Comparison of ENCODE assay signal across 8 mouse cellular contexts in the genomic region with DNA sequence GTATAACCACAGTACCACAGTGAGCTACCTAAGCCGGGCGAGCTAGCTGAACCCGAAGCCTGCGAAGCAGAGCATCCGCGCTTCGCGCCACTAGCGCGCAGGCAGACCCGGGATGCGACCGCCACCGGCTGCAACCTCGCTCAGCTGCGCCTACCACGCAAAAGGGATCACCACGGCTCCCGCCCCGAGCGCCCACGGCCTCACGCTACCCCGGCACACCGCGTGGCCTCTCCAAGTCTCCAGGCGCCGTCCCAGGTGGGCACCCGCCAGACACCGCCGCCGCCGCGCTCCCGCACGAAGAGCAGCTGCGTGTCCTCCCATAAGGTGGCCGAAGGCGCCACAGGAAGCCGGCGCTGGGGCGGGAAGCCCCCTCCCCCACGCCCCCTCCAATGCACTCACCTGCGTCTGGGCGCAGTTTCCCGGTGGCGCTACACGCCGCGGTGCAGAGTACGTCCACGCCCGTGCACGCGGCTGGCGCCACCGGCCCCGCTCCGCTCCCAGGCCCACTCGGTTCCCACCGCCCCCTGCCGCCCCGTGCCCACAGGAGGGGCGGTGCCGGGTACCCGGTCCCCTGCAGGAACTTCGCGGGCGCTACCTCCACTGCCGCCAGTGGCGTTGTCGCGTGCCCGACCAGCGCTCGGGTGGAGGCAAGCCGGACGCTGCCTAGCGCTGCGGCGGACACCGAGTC. TPM values are rescaled to one million over a fixed set of nuclear protein-coding genes. Genes with fewer than 3 reads are reported as not detected.
DNase-seq lines count a peak whose midpoint lies in the region; ATAC-seq and TF ChIP-seq lines count a peak whose summit lies in the region.

No protein-coding gene starts in this region.

- ATAC-seq in heart, postnatal 0 days (ENCODE audit: insufficient read depth, low read depth): no peak
- ATAC-seq in cerebellum, adult (ENCODE audit: insufficient number of reproducible peaks, low FRiP score, low TSS enrichment): peak; percentile 10; the same call in 1 of the 2 replicates
- ATAC-seq in forebrain, embryonic 11.5 days (replicated peaks; ENCODE audit: low FRiP score): peak; percentile 42
- peak; percentile 61 for ATAC-seq in midbrain, embryonic 16.5 days

- H3K4me2 ChIP-seq in heart, postnatal 0 days (ENCODE audit: low read depth, low read length): peak overlapping the region; percentile 90
- H3K4me2 ChIP-seq in forebrain, embryonic 11.5 days (ENCODE audit: low read depth, low read length, severe bottlenecking): peak overlapping the region; percentile 98
- peak overlapping the region; percentile 87 for H3K4me2 ChIP-seq in midbrain, embryonic 16.5 days (ENCODE audit: low read length)

- H3K27ac ChIP-seq in heart, postnatal 0 days (ENCODE audit: low read depth): no peak overlapping the region
- peak overlapping the region; percentile 18; the same call in 1 of the 2 replicates for H3K27ac ChIP-seq in forebrain, embryonic 11.5 days (ENCODE audit: low read depth, low read length)
- H3K27ac ChIP-seq in midbrain, embryonic 16.5 days (ENCODE audit: low read length): peak overlapping the region; percentile 92

- peaks cover 23% of the 10 kb centered on the region for H3K4me1 ChIP-seq in heart, postnatal 0 days (ENCODE audit: control insufficient read depth, insufficient read depth)
- peaks cover 8% of the 10 kb centered on the region; the same call in 1 of the 2 replicates for H3K4me1 ChIP-seq in forebrain, embryonic 11.5 days (replicated peaks; ENCODE audit: control insufficient read depth, insufficient read depth, low read length)
- peaks cover 36% of the 10 kb centered on the region for H3K4me1 ChIP-seq in midbrain, embryonic 16.5 days (ENCODE audit: control insufficient read depth, insufficient read depth, low read length)

- H3K27me3 ChIP-seq in heart, postnatal 0 days (ENCODE audit: control insufficient read depth, insufficient read depth, low read length): peaks cover 65% of the 10 kb centered on the region
- H3K27me3 ChIP-seq in forebrain, embryonic 11.5 days (ENCODE audit: control insufficient read depth, insufficient read depth, low read length): peaks cover 16% of the 10 kb centered on the region; the same call in 1 of the 2 replicates
- H3K27me3 ChIP-seq in midbrain, embryonic 16.5 days (ENCODE audit: control insufficient read depth, insufficient read depth, low read depth, low read length): no peaks in the 10 kb centered on the region

- H3K4me3 ChIP-seq in heart, postnatal 0 days (ENCODE audit: low read depth, low read length): peak overlapping the region; percentile 55
- H3K4me3 ChIP-seq in forebrain, embryonic 11.5 days (ENCODE audit: low read depth, low read length): peak overlapping the region; percentile 67
- peak overlapping the region; percentile 87 for H3K4me3 ChIP-seq in midbrain, embryonic 16.5 days (ENCODE audit: low read depth, low read length)

- WGBS in heart, postnatal 0 days: 2% methylated on average over 73 of the region's 82 CpGs
- under 1% methylated on average over 62 of the region's 82 CpGs for WGBS in forebrain, embryonic 11.5 days
- under 1% methylated on average over 67 of the region's 82 CpGs for WGBS in midbrain, embryonic 16.5 days

- no peak for TF ChIP-seq EP300 in heart, postnatal 0 days (IDR thresholded peaks at IDR 0.05; ENCODE audit: low read depth)

- no peak overlapping the region for H3K9ac ChIP-seq in heart, postnatal 0 days (replicated peaks; ENCODE audit: low read depth, low read length)
- peak overlapping the region; percentile 77 for H3K9ac ChIP-seq in forebrain, embryonic 11.5 days (ENCODE audit: low read length)
- H3K9ac ChIP-seq in midbrain, embryonic 16.5 days (ENCODE audit: low read depth, low read length): peak overlapping the region; percentile 88

- no peak for DNase-seq in heart, postnatal 0 days (ENCODE audit: low spot score)
- no peak for DNase-seq in heart, postnatal 4 days
- DNase-seq in forebrain, embryonic 11.5 days (ENCODE audit: low spot score): no peak
- DNase-seq in layer of hippocampus, postnatal 36 days: peak; percentile 50 to 56
- no peak for DNase-seq in ovary, adult 18-20 months (ENCODE audit: low spot score)
- no peak for DNase-seq in lung, adult 18-20 months

- no peak for TF ChIP-seq CTCF in heart, postnatal 0 days (IDR thresholded peaks at IDR 0.05; ENCODE audit: low read depth)

- no peaks in the 10 kb centered on the region for H3K9me3 ChIP-seq in heart, postnatal 0 days (replicated peaks; ENCODE audit: control insufficient read depth, low read length)
- H3K9me3 ChIP-seq in forebrain, embryonic 11.5 days (ENCODE audit: control insufficient read depth, low read length): no peaks in the 10 kb centered on the region
- no peaks in the 10 kb centered on the region for H3K9me3 ChIP-seq in midbrain, embryonic 16.5 days (replicated peaks; ENCODE audit: control insufficient read depth, low read length, poor library complexity, severe bottlenecking)

- H3K36me3 ChIP-seq in heart, postnatal 0 days (replicated peaks; ENCODE audit: control insufficient read depth, insufficient read depth, low read length): no peaks in the 10 kb centered on the region
- no peaks in the 10 kb centered on the region for H3K36me3 ChIP-seq in forebrain, embryonic 11.5 days (ENCODE audit: control insufficient read depth, insufficient read depth, low read length)
- no peaks in the 10 kb centered on the region for H3K36me3 ChIP-seq in midbrain, embryonic 16.5 days (ENCODE audit: control insufficient read depth, insufficient read depth, low read length)

RNA-seq across cellular contexts. Expression of a gene that starts 29.3 kb away (rescaled TPM):
- not detected in 2 replicates for total RNA-seq in heart, postnatal 0 days (2014; rRNA removed; ENCODE audit: low replicate concordance)
- 1.00 and 1.2 TPM in 2 replicates for polyA plus RNA-seq in heart, postnatal 0 days (2015; fragmentation: Nextera tagmentation; extraction: Ambion mirVana)
- total RNA-seq in heart, postnatal 4 days (2021): 1 to 10 TPM; 2.3 to 2.7 TPM
- polyA plus RNA-seq in forebrain, embryonic 11.5 days (2014; fragmentation: Nextera tagmentation; extraction: Ambion mirVana): 76.1 and 87.1 TPM in 2 replicates
- total RNA-seq in layer of hippocampus, postnatal 36 days (2021): 100 to 1,000 TPM in 1 of 2 experiments, 10 to 100 TPM in 1; 96.3 to 106 TPM
- 158 and 161 TPM in 2 replicates for polyA plus RNA-seq in midbrain, embryonic 16.5 days (2015; fragmentation: Nextera tagmentation; extraction: Ambion mirVana)

Comparison
In these comparisons a context has a peak if more than half of its experiments do, and no peak if none do; other contexts are left out.
1. DNase-seq: peak in layer of hippocampus, postnatal 36 days (2 of 2); none in heart, postnatal 0 days (single experiment), heart, postnatal 4 days (single experiment), forebrain, embryonic 11.5 days (single experiment), ovary, adult 18-20 months (single experiment) and lung, adult 18-20 months (0 of 2).
2. RNA of a gene that starts 29.3 kb away (total RNA-seq): 96.3 to 106 TPM in layer of hippocampus, postnatal 36 days; 2.3 to 2.7 TPM in heart, postnatal 4 days and not detected in heart, postnatal 0 days; every median in the first group is over 10 times any median in the second.
3. Peak in every context shown above with its lines, with median percentiles within 50 percentile points of each other: H3K4me2 ChIP-seq and H3K4me3 ChIP-seq.